Mouse (Mus musculus): ENCODE results near the gene E130208F15Rik. TPM values are rescaled to one million over a fixed set of nuclear protein-coding genes. Genes with fewer than 3 reads are reported as not detected.

Gene E130208F15Rik
- polyA plus RNA-seq, 1 experiment from 2014 or later = not detected

DNA sequence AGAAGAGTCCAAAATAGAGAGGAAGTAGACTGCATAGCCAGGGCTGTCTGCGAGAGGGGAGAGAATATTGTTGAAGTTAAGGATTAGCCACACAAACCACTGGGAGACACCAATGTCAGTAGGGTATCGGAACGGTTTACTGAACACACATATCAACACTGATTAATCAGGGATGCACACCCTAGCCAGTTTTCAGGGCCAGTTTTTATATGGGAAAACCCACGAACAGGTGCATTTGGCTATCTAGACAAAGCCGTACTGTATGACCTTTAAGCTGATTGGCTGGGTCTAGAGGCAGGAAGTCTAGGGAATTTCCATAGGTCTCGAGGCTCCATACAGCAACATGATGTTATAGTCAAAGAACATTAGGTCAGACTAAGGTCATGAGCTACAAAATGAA is 1.3 kb downstream of the E130208F15Rik start:
- Histone ChIP-seq H3K36me3 (replicated peaks; ENCODE audit: insufficient read depth, low read length) (no peaks in the 10 kb centered on the region), H3K9ac (replicated peaks) (peak overlapping the region; percentile 74), H3K27ac (ENCODE audit: low read depth) (peak overlapping the region; percentile 93), H3K9me3 (ENCODE audit: low read length) (peaks cover 2% of the 10 kb centered on the region; the same call in 1 of the 2 replicates), H3K27me3 (ENCODE audit: insufficient read depth, low read length) (no peaks in the 10 kb centered on the region), H3K4me2 (ENCODE audit: low read depth, low read length) (peak overlapping the region; percentile 89), H3K4me1 (ENCODE audit: insufficient read depth) (peaks cover 21% of the 10 kb centered on the region), H3K4me3 (ENCODE audit: low read depth, low read length) (peak overlapping the region; percentile 68)
- WGBS (ENCODE audit: insufficient replicate concordance) = 6% methylated on average over 6 of the region's 6 CpGs
- TF ChIP-seq CTCF (IDR thresholded peaks at IDR 0.05; ENCODE audit: low read depth) = no peak
- no peak for TF ChIP-seq EP300 (IDR thresholded peaks at IDR 0.05; ENCODE audit: low read depth)
- ATAC-seq = peak; percentile 9
- no peak for DNase-seq

DNA sequence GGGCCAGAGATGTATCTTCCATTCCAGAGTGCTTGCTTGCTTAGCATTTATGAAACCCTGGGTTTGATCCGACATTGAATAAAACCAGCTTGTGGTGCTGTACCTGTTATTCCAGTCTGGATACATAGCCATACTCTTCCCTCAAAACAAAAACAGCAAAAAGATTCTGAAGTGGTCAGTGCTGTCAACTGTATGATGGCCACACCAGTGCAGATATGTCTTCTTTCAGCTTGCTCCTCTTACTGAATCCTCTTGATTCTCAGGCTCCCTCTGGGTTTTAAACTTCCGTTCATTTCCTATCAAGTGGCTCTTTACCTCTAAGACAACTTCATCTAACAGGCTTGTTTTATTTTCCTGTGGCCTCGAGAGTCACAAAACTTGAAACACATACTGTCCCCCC is 2.3 kb downstream of the E130208F15Rik start, which contains the start of gene Sdhaf1:
Gene Sdhaf1 (minus strand): TSS at position 101 of the 400 bp plus-strand sequence.
- Histone ChIP-seq H3K4me3 (ENCODE audit: low read depth, low read length) (peak within 1 kb of the TSS; percentile 68), H3K4me2 (ENCODE audit: low read depth, low read length) (peak within 1 kb of the TSS; percentile 89), H3K27ac (ENCODE audit: low read depth) (peak within 1 kb of the TSS; percentile 93), H3K4me1 (ENCODE audit: insufficient read depth) (peaks cover 21% of the 10 kb centered on the region), H3K36me3 (replicated peaks; ENCODE audit: insufficient read depth, low read length) (no peaks in the 10 kb centered on the region), H3K9me3 (ENCODE audit: low read length) (peaks cover 2% of the 10 kb centered on the region; the same call in 1 of the 2 replicates), H3K9ac (replicated peaks) (peak within 1 kb of the TSS; percentile 74), H3K27me3 (ENCODE audit: insufficient read depth, low read length) (no peaks in the 10 kb centered on the region)
- no peak for DNase-seq
- no peak for TF ChIP-seq EP300 (IDR thresholded peaks at IDR 0.05; ENCODE audit: low read depth)
- TF ChIP-seq CTCF (IDR thresholded peaks at IDR 0.05; ENCODE audit: low read depth) = no peak
- no peak for ATAC-seq
- WGBS (ENCODE audit: insufficient replicate concordance) = 69% methylated on average over 3 of the region's 3 CpGs

DNA sequence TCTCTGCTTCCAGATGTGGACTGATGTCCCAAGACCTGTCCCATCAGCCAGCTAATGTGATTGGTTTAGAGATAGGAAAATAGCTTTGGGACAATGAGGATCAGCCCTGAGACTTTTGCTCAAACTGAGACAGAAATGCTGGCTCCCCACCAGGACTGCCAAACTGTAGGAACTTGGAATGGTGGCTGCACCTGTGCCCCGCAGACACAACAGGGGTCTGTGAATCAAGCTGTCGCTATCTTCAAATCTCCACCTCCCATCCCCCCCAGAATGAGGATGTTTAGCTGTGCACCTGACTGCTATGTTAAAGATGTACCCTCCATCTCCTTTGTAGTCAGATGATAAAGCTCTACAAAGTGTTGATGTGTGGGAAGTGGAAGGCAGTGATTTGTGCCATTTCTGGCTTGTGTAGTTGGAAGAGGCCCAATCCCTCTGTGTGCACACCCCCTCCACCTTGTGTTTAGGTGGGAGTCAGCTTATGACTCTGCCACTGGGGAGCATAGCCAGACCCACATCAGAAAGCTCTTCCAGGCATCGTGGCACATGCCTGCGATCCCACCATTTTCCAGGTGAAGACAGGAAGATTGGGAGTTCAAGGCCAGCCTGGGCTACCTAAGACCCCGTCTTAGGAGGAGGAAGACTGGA is 2.9 kb downstream of the E130208F15Rik start:
- Histone ChIP-seq H3K4me1 (ENCODE audit: insufficient read depth) (peaks cover 21% of the 10 kb centered on the region), H3K9me3 (ENCODE audit: low read length) (peaks cover 2% of the 10 kb centered on the region; the same call in 1 of the 2 replicates), H3K27ac (ENCODE audit: low read depth) (no peak overlapping the region), H3K27me3 (ENCODE audit: insufficient read depth, low read length) (no peaks in the 10 kb centered on the region), H3K4me2 (ENCODE audit: low read depth, low read length) (no peak overlapping the region), H3K36me3 (replicated peaks; ENCODE audit: insufficient read depth, low read length) (no peaks in the 10 kb centered on the region), H3K9ac (replicated peaks) (no peak overlapping the region), H3K4me3 (ENCODE audit: low read depth, low read length) (no peak overlapping the region)
- 73% methylated on average over 5 of the region's 5 CpGs for WGBS (ENCODE audit: insufficient replicate concordance)
- ATAC-seq (no peak), DNase-seq (no peak)
- TF ChIP-seq CTCF (IDR thresholded peaks at IDR 0.05; ENCODE audit: low read depth) (no peak), EP300 (IDR thresholded peaks at IDR 0.05; ENCODE audit: low read depth) (no peak)

DNA sequence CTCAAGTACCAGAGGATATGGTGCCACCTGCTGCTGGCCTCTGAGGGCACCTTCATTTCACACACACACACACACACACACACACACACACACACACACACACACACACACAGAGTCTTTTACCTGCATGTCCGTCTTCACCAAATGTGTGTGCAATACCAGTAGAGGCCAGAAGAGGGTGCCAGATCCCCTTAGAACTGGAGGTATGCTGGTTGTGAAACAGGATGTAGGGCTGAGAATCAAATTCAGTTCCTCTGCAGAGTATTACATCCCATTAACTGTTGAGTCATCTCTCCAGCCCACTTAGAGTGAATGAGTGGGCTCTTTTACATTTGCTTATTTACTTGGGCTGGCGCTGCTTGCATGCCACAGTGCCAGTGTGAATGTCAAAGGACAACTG is 3.8 kb downstream of the E130208F15Rik start:
- Histone ChIP-seq H3K27me3 (ENCODE audit: insufficient read depth, low read length) (no peaks in the 10 kb centered on the region), H3K27ac (ENCODE audit: low read depth) (no peak overlapping the region), H3K4me1 (ENCODE audit: insufficient read depth) (peaks cover 21% of the 10 kb centered on the region), H3K36me3 (replicated peaks; ENCODE audit: insufficient read depth, low read length) (no peaks in the 10 kb centered on the region), H3K4me2 (ENCODE audit: low read depth, low read length) (no peak overlapping the region), H3K4me3 (ENCODE audit: low read depth, low read length) (no peak overlapping the region), H3K9me3 (ENCODE audit: low read length) (peaks cover 2% of the 10 kb centered on the region; the same call in 1 of the 2 replicates), H3K9ac (replicated peaks) (no peak overlapping the region)
- TF ChIP-seq CTCF (IDR thresholded peaks at IDR 0.05; ENCODE audit: low read depth) (peak; percentile 82), EP300 (IDR thresholded peaks at IDR 0.05; ENCODE audit: low read depth) (no peak)
- WGBS (ENCODE audit: insufficient replicate concordance) = 45% methylated on average over 2 of the region's 2 CpGs
- DNase-seq (peak; percentile 74), ATAC-seq (no peak)

DNA sequence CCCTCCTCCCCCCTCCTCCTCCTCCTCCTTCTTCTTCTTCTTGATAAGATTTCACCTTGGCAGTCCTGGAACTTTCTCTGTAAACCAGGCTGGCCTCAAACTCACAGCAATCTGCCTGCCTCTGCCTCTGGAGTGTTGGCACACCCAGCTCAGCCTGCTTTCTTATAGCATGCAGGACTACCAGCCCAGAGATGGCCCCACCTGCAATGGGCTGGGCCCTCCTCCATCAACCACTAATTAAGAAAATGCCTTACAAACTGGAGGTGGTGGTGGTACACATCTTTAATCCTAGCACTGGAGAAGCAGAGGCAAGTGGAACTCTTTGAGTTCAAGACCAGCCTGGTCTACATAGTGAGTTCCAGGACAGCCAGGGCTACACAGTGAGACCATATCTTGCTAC is 4.9 kb downstream of the E130208F15Rik start:
- no peaks in the 10 kb centered on the region for H3K36me3 ChIP-seq (replicated peaks; ENCODE audit: insufficient read depth, low read length)
- H3K27ac ChIP-seq (ENCODE audit: low read depth) = no peak overlapping the region
- no peaks in the 10 kb centered on the region for H3K27me3 ChIP-seq (ENCODE audit: insufficient read depth, low read length)
- ATAC-seq (no peak), DNase-seq (no peak)
- peaks cover 11% of the 10 kb centered on the region for H3K4me1 ChIP-seq (ENCODE audit: insufficient read depth)
- no peak for TF ChIP-seq EP300 (IDR thresholded peaks at IDR 0.05; ENCODE audit: low read depth)
- H3K4me2 ChIP-seq (ENCODE audit: low read depth, low read length) = no peak overlapping the region
- no peak overlapping the region for H3K4me3 ChIP-seq (ENCODE audit: low read depth, low read length)
- peaks cover 2% of the 10 kb centered on the region; the same call in 1 of the 2 replicates for H3K9me3 ChIP-seq (ENCODE audit: low read length)
- no peak overlapping the region for H3K9ac ChIP-seq (replicated peaks)

DNA sequence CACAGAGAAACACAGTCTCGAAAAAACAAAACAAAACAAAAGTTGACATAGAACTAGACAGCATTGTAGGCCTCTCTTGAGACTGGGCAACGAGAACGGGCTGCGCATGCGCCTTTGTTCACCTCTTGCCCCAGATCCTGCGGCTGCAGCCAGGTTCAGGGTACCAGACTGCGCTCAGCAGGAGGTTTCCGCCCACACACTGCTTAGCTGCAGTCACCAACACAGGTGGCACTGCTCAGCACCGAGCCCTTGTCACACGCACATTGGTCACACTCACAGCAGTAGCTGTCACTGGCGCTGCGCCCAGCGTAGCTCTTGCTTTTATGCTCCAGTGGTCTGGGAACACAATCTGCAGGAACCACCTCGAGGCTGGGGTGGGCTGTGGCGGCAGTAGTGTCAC is 5.6 kb downstream of the E130208F15Rik start:
- ATAC-seq = no peak
- no peak overlapping the region for H3K9ac ChIP-seq (replicated peaks)
- H3K4me1 ChIP-seq (ENCODE audit: insufficient read depth) = peaks cover 9% of the 10 kb centered on the region
- no peaks in the 10 kb centered on the region for H3K27me3 ChIP-seq (ENCODE audit: insufficient read depth, low read length)
- no peak overlapping the region for H3K27ac ChIP-seq (ENCODE audit: low read depth)
- WGBS (ENCODE audit: insufficient replicate concordance) = 64% methylated on average over 15 of the region's 15 CpGs
- H3K36me3 ChIP-seq (replicated peaks; ENCODE audit: insufficient read depth, low read length) = no peaks in the 10 kb centered on the region
- H3K9me3 ChIP-seq (ENCODE audit: low read length) = peaks cover 2% of the 10 kb centered on the region; the same call in 1 of the 2 replicates
- H3K4me2 ChIP-seq (ENCODE audit: low read depth, low read length) = no peak overlapping the region
- no peak for TF ChIP-seq CTCF (IDR thresholded peaks at IDR 0.05; ENCODE audit: low read depth)
- DNase-seq = no peak
- H3K4me3 ChIP-seq (ENCODE audit: low read depth, low read length) = no peak overlapping the region

Measured in liver, postnatal 0 days (tissue).